Mouse (Mus musculus) embryo, embryonic 11 days (tissue): ENCODE data around the gene Zfp467.

Source experiments
- DNase-seq: peaks from one replicate; pipeline ENCODE4 v3.0.0-alpha.2; 2015

Zfp467 gene

DNA sequence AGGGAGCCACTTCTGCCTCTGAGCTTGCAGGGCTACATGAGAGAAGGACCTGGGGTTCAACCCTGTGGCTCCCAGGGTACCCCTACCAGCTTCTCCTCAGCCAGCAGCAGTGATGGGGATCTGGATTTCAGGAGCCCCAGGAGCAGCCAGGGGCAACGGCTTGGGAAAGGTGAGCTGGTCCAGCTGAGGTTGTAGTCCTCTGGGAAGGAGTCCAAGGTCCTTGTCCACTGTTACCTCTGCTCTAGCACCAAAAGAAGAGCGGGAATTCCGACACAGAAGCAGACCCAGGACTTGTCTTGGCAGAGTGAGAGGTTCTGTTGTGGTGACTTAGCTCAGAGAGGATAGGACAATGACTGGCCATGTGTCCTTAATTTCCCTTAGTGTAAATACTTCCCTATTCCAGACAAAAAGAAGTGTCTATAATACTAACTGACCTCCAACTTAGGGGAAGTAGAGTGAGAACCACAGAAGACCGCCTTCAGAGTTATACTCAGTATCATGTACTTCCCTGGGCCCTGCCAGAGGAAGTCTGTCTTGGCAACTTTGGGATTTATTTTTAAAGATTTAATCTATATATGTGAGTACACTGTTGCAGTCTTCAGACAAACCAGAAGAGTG, 35.8 kb downstream of the Zfp467 start:
- no peak for DNase-seq

DNA sequence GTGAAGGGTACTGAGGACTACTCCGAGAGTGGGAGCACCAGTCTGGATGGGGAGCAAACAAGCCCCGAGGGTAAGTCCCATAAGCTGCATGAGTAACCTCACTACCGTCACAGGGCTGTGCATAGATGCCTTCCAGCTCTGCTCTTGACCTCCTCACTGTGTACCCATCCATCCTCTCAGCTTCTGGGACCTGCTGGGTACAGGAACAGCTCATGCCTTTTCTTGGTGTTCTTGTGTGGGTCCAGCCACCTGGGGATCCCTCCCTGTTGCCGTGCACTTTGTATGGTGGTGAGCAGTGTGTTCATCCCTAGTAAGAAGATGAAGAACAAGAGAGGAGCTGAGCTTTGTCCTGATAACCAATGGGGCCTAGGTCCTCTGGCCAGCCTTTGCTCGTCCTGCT, 41.6 kb downstream of the Zfp467 start:
- no peak for DNase-seq

DNA sequence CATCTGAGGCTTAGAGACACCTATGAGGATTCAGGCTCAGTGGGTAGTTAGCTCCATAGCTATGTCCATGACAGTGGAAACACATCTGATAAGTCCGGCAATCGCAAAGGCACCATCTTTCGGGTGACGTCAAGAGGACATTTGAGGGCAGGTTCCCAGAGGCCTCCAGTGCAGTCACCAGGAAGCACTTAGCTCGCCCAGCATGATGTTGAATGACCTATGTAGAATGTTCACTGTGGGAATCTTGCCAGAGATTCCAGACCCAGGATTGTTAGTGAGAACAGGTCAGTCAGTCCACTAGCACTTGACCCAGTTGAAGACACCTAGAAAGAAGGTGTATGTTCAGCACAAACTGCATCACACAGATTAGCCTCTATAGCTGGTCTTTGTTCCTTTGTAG, 45.7 kb downstream of the Zfp467 start:
- DNase-seq: no peak

DNA sequence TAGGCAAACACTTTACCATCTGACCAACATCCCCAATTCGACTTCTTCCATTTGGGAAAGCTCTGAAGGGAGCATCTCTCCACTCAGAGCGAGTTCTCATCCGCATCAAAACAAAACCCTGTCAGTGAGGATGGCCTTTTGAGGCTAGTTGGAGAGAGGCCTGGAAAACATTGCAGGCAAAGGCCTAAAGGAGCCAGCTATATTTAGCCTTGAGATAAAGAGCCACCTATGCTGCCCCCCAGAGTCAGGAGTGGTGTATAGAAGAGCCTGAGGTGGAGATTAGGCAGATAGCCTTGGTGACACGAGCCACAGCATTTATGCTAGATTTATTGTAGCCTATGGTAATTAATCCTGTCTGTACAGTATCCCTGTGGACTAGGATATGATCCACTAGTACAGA, 48.3 kb downstream of the Zfp467 start:
- peak; percentile 57 for DNase-seq

DNA sequence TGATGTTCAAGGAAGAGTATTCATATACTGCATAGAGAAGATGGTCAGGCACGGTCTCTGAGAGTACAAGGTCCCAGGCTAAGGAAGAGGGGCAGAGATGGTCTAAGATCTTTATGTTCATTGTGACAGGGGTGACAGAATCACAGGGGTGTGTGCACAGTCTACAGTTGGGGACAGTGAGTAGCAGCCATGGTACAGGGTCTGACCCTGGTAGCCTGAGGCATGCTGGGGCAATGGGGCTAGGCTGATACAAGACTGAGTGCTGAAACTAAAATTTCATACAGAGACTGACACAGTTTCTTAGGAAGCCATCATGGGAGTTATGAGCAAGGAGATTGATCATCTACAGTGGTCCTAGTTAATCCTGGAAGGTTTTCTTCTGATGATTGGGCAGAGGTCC, 48.9 kb downstream of the Zfp467 start:
- no peak for DNase-seq

DNA sequence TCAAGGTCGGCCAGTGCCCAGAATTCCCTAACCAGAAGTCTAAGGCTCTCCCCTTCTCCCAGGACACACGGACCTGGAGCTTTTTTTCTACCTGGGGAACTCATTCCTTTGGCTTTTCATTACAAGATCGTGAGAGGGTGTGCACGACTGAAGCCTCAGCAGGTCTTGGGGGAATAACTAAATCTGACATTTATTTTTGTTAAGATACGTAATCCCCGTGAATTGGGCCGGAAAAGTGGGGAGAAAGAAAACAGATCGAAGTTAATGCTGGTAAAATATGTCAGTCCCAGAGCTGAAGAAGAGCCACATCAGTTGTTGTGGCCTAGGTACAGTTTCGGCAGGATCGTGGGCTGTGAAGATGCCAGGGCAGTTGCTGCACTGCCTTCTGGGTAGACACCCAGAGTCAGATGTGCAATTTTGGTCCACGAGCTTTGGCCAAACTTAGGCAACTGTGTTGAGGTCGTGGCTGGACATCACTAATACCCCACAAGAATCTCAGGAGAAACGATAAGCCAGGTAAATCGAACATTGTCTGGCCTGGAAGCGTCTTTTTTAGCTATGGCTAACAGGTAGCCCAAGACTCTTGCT, 49.5 kb downstream of the Zfp467 start:
- DNase-seq: peak; percentile 14

DNA sequence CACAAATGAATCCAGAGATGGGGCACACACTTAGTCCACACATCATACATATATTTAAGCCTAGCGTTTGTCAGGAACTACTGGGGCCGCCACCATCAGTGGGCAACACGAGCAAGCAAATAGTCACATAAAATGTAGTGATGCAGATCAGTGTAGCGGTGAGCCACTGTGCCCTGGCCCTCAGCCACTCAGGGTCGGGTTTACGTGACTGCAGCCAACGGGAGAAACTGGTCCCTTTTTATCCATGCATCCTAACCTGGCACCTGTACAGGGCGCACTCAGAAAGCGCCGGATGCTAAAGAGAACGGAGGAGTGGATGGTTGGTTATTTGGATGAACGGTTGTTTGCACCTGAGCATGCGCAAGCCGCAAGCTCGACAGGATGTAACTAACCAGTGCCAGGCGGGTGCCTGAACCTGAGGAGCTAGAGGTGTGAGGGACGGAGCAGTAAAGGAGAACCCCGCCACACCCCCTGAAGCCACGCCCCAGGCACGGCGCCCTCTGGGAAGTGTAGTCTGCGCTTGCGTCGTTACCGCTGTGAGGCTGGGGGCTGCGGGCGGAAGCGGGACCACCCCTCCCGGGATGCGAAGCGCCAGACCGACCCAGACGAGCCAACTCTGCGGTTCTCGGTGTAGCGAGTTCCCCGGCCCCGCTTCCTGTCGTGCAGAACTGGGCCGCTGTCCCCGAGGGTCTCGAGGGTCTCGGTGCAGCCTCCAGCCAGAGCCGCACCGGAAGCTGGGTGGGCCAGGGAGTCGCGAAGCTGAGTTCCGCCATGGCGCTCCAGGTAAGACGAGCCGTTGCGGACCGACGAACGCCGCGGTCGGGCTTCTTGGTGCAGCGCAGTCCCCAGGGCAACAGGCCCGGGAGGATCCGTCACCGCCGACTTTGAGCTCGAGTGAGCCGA, 50.3 kb downstream of the Zfp467 start, which contains the start of gene Krba1:
Krba1 (plus strand) TSS at position 482 of the 903 bp plus-strand sequence.
- peak; percentile 89 for DNase-seq

DNA sequence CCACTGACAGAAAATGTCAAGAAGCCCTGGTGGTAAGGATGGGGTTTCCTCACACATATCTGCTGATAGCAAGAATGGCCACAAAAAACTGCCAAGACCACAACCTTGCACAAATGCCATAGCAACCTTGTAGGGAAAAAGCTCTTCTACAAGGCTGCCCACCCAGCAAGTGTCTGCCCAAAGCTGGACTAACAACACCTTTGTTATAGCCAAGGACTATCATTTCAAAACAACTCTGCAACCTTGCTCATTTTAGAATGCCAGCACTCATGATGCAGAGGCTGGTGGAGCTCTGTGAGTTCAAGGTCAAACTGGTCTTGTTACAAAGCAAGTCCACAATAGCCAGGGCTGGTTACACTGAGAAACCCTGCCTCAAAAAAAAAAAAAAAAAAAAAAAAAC, 51.8 kb downstream of the Zfp467 start:
- DNase-seq: no peak

DNA sequence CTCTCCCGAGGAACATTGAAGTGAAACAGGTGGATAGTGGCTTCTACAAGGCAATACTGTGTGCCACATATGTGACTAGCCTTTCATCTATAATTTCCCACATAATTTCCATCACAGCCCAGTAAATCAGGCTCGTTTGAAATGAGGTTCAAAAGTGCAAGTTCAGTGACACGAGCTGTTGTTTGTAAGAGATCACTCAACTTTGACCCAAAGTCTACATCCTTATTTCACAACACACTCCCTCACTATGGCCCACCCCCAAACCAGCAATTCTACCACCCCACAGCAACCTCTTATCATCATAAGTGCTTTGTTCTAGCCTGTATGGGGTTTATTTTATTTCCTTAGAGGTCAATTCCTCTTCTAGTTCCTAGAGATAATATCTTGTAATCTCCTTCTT, 57.4 kb downstream of the Zfp467 start:
- no peak for DNase-seq
